Mouse (Mus musculus) kidney, postnatal 36 days (tissue): ENCODE data around the gene Naa15.
A peak's percentile ranks its signal among the peaks of the same experiment; 100 is the strongest.

Source experiments
- DNase-seq, 2 experiments: peaks; one replicate each; pipeline ENCODE4 v3.0.0; 2021 to 2022; ENCODE audit warnings: mixed read lengths in 2 of 2

Gene Naa15

GRCm38 (mm10) chr3:51434871-51435595 is 20.1 kb downstream of the Naa15 start:
- DNase-seq = no peak

- no peak for DNase-seq
Measured at GRCm38 (mm10) chr3:51468530-51468929, 53.6 kb downstream of the Naa15 start.

- DNase-seq = no peak
Measured at GRCm38 (mm10) chr3:51475706-51476105, 60.8 kb downstream of the Naa15 start.

- no peak for DNase-seq
Measured at GRCm38 (mm10) chr3:51479893-51480292, 64.9 kb downstream of the Naa15 start.

GRCm38 (mm10) chr3:51481059-51481458 is 66.1 kb downstream of the Naa15 start:
- peak; percentile 48 to 74 for DNase-seq

- DNase-seq = no peak
Measured at GRCm38 (mm10) chr3:51481881-51482280, 66.9 kb downstream of the Naa15 start.

GRCm38 (mm10) chr3:51482781-51483180 is 67.8 kb downstream of the Naa15 start:
- no peak for DNase-seq

GRCm38 (mm10) chr3:51483741-51484359 is 68.9 kb downstream of the Naa15 start, which contains the start of gene Rab33b:
Rab33b (plus strand) TSS chr3:51483920.
- DNase-seq = peak; percentile 97 to 98

- DNase-seq = no peak
Measured at GRCm38 (mm10) chr3:51484370-51484769, 69.4 kb downstream of the Naa15 start.

GRCm38 (mm10) chr3:51485347-51485746 is 70.4 kb downstream of the Naa15 start:
- DNase-seq = no peak

GRCm38 (mm10) chr3:51486491-51487195 is 71.7 kb downstream of the Naa15 start:
- no peak for DNase-seq

GRCm38 (mm10) chr3:51490088-51490753 is 75.3 kb downstream of the Naa15 start:
- DNase-seq = no peak

GRCm38 (mm10) chr3:51493272-51493838 is 78.4 kb downstream of the Naa15 start:
- DNase-seq = no peak

GRCm38 (mm10) chr3:51494466-51494865 is 79.5 kb downstream of the Naa15 start:
- no peak for DNase-seq

GRCm38 (mm10) chr3:51495646-51496045 is 80.7 kb downstream of the Naa15 start:
- DNase-seq = no peak

GRCm38 (mm10) chr3:51497978-51498377 is 83.0 kb downstream of the Naa15 start:
- no peak for DNase-seq

GRCm38 (mm10) chr3:51498659-51499058 is 83.7 kb downstream of the Naa15 start:
- no peak for DNase-seq

GRCm38 (mm10) chr3:51499876-51500275 is 84.9 kb downstream of the Naa15 start:
- no peak for DNase-seq

GRCm38 (mm10) chr3:51504385-51504952 is 89.5 kb downstream of the Naa15 start:
- DNase-seq = no peak

GRCm38 (mm10) chr3:51505465-51505864 is 90.5 kb downstream of the Naa15 start:
- peak; percentile 17 to 35 for DNase-seq

GRCm38 (mm10) chr3:51510903-51511302 is 96.0 kb downstream of the Naa15 start:
- DNase-seq = peak; percentile 72 to 90

GRCm38 (mm10) chr3:51511983-51512382 is 97.0 kb downstream of the Naa15 start:
- no peak for DNase-seq
